Mouse (Mus musculus) testis, postnatal 14 days (tissue): ENCODE data around the gene Gm35315.
"Not testable (repeated sequence)": the region's sequence is repeated elsewhere in the genome, so short reads cannot be mapped to it uniquely, and the experiment has no call there.

Experiments used
- DNase-seq: peaks from one replicate; pipeline ENCODE4 v3.0.0; 2021; ENCODE audit warnings: low spot score

The Gm35315 gene

DNA sequence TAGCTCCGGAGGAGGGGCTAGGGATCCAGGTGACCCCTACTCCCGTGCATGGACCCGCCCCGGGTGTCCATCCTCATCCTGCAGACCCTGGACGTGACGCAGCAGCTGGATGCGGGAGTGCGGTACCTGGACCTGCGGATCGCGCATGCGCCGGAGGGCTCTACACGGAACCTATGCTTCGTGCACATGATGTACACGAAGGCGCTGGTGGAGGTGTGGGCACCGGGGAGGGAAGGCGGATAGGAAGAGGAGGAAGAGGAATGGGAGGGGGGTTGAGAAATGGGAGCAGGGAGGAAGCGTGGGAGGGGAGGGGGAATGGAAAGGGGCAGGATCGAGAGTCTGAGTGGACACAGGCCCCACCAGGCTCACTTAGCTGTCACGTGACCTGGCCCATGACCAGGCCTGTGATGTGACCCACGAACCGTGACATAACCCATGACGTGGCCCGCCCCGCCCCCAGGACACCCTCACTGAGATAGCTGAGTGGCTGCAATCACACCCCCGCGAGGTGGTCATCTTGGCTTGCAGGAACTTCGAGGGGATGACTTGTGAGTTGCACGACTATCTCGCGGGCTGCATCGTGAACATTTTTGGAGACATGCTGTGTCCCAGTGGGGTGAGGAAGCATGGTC lies 7.6 kb upstream of the Gm35315 start:
- peak; percentile 61 for DNase-seq

DNA sequence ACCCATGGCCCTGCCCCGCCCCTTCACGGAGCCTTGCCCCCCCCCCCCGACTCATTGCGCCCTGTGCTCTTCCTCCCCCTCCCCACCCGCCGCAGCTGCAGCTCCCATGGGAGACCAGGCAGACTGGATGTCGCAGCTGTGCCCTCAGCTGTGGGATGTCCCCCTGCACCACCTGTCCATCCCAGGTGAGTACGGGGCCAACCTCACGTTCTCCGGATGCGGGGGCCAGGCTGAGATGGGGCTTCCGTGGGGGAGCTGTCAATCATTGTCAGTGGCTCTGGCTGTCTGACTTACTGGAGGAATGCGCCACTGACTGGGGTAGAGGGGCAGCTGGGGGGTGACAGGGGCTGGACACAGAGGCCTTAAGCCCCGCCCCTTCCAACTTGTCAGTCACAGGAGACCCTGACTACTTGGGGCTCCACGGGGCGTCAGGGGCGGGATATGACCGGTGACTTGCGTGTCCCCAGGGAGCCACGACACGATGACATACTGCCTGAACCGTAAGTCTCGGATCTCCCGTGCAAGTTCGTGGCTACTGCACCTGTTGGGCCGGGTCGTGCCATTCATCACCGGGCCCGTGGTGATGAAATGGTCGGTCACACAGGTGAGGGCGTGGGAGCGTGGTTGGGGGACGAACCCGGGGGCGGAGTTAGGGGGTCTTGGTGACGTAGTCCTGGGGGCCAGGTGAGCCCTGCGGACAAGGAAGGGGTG lies 6.9 kb upstream of the Gm35315 start:
- DNase-seq: peak; percentile 39

DNA sequence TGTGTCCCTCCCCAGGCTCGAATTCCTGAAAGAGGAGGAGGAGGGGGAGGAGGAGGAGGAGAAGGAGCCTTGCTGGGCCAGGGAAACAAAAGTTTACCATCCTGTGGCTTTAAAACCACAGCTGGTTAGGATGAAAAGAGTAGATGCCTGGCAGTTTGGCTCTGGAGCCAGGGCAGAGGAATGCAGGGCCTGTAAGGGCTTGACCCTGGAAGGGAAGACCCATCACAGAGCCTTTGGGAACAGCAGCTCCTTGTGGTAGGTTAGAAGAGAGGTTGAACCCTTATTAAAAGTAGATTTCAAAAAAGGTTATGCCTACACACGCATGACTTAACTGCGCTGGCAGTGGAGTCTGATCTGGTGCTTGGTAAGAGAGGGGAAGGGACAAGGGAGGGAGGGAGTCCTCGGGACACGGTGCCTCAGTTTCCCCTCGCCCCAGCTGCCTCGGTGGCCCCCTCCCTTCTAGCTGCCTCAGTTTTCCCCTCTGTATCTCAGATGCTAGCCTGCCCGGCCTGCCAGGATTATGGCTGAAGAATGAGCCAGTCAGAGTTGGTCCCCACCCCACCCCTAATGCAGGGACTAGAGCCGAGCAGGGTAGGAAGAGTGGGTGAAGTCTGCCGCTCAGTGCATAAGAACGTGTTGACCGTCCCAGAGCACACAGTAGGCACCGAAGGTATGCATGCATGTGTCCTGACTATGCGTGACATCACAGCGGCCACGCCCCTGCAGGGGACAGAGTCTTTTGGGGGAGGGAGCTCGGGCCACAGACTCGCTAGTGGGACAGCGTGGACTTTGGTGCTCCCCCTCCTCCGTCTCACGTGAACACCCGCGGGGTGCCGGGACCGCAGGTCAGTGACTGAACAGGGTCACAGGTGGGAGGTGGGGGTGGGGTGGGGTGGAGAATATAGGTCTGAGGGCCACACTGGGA lies 5.7 kb upstream of the Gm35315 start, which contains the start of gene Plcxd1:
TSS of gene Plcxd1 (plus strand) at position 314 of the 925 bp plus-strand sequence.
- no peak for DNase-seq

DNA sequence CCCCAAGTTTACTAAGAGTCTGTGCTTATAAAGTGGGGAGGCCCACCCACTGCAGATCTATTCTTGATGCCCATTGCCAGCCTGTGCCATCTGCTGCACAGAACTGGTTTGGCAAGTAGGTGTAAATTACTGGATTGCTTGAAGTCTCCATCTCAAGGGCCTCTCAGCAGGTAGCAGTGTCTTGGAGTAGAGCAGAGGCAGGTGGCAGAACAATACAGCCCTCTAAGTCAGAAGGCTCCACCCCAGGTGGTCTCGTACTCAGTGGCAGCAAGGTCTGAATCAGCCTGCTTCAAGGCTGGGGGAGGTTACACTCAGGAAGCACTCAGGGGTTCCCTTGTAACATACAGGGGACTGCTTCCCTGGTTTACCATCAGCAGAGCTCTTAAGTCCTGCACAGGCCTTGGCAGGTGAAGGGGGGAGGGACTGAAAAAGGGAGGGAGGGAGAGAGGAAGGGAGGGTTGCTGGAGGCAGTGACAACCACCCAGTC lies 4.8 kb upstream of the Gm35315 start:
- no peak for DNase-seq

DNA sequence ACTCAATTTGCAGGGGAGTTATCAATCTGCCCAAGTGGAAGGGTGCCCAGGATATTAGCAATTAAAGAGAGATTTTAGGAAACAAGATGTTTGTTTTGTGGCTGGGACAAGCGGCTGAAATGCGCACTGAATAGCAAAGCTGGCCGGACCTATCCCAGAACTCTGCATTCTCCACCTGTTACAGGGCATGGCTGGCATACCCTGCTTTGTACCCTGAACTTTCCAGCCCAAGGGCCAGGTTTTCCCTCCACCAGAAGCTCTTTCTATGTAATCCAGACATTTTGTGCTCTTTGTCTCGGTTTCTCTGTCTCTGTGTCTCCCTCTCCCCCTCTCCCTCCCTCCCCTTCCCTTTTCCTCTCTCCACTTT lies 610 bp upstream of the Gm35315 start:
- no peak for DNase-seq

DNA sequence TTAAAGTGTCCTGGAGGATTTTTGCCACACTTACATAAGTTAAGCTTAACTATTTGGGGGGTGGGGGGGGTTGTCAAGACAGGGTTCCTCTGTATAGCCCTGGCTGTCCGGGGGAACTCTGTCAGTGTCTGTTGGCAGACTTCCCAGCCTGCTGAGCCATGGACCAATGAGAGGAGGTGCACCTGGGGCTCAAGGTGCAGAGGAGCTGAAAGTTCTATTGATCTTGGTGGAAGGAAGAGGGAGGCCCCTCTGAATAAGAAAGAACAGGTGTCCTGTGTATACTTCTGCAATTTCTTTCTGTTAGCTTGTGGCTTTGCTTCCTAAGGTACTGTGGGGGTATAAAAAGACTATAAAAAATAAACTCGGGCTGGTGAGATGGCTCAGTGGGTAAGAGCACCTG lies 2.7 kb downstream of the Gm35315 start:
- no peak for DNase-seq

DNA sequence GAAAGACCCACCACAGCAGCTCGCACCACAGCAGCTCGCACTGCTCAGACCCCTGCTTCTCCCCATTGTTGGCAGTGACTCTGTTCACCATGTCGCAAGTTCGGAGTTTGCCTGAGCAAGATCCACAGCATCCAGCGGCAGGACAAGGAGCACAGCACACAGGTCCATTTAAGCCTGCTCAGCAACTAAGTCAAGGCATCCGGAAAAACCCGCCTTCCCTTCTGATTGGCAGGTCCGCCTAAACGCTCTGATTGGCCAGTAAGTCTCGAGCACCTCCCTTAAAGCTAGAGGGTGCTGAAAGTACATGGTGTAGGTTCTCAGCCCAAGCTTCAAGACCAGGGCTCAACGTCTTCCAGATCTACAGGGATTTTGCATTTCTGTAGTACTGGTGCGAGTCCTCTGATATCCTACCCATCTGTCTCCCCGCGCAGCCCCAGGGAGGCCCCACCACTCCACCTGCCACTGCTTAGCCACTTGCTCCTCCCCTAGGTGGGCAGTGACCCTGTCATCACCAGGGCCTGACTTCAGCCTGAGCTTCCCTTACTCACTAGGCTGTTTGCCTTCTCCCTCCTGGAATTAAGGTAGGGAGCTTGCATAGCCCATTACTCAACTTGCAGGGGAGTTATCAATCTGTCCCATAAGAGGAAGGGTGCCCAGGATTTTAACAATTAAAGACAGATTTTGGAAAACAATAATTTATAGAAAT lies 7.9 kb downstream of the Gm35315 start:
- DNase-seq: peak; percentile 58

DNA sequence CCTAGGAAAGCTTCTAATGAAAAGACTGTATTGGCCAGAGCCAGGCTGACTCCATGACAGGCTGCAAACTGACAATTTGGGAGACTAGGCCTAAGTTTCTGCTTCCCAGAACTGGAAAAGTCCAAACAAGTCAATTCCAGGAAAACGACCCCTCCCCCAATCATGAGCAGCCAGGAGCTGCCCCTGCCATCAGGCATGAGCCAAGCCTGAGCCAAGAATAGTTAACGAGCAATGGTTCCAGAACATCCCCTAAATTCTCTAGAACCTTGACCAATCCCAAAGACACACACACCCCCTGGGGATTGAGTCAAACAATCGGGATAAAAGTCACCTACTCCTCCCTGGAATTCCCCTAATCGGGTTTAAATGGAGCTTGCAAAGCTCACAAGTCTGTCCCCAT lies 11.3 kb downstream of the Gm35315 start:
- no peak for DNase-seq

DNA sequence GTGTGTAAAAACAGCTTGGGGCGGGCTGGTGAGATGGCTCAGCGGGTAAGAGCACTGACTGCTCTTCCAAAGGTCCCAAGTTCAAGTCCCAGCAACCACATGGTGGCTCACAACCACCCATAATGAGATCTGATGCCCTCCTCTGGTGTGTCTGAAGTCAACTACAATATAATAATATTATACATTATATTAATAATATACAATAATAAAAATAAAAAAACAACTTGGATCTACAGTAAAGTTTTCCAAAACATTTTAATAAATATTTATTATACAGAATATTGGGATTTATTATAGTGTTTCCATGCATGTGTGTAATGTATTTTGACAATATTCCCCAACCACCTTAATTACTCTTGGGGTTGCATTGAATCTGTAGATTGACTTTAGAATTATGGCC lies 21.8 kb downstream of the Gm35315 start, which contains the start of gene Gm17655:
TSS of gene Gm17655 (minus strand) at position 101 of the 400 bp plus-strand sequence.
- not testable (repeated sequence) for DNase-seq

DNA sequence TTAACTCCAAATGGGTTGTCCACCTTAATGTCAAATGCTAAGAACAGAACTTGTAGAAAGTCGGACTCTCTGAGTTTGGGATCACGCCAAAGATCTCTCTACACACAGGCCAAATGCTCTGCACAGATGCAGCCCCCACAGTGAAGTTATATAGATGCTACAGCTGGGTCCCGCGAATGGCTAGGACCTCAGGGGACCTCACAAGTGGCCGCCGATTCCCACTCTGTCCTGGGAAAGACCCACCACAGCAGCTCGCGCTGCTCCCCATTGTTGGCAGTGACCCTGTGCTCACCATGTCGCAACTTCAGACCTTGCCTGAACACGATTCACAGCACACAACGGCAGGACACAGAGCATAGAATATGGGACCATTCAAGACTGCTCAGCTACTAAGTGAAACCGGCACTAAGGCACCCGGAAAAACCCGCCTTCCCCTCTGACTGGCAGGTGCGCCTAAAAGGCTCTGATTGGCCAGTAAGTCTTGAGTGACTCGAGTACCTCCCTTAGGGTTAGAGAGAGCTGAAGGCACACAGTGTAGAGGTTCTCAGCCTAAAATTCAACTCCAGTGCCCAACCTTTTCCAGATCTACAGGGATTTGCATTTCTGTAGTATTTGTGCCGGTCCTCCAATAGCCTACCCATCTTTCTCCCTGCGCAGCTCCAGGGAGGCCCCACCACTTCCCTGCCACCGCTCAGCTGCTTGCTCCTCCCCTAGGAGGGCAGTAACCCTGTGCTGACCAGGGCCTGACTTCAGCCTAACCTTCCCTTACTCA lies 36.4 kb downstream of the Gm35315 start:
- DNase-seq: peak; percentile 79
